Mouse (Mus musculus) hindlimb bud, embryonic 11.5 days (tissue): Measurements from ENCODE around the gene Pole.

Experiments used
- DNase-seq: peaks from one replicate; pipeline ENCODE4 v3.0.0-alpha.2; 2012; ENCODE audit warnings: low read depth, low spot score; ENCODE audit errors: extremely low spot score

Pole gene

DNA sequence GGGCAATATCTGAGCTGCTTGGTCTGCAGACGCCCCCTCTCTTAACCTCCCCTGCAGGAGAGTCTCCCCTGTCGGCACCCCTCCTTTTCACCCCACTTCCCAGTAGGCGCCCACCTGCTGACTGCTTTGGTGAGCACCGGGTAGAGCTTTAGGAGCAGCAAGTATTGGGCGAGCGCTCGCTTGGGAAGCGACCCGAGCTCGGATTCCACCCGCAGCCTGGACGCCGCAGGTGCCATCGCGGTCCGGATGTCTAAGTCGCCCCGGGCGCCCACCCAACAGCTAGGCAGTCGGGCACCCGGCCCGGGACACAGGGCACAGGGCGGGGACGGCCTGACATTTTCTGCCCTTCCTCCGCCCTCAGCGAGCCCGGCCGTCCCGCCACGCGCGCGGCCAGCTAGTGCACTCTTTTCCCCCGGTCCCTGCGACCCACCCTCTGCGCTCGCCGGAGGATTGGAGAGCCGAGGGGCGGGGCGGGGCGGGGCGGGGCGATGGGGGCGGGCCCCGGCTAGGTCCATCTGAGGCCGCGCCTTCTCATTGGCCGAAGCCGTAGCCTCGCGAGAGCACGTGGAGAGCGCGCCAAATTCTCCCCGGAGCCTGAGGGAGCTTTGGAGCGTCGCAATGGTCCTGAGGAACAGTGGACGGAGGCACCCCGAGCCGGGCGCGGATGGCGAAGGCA lies at the start of gene Pole, which contains the start of gene Pxmp2:
Gene Pole (plus strand): TSS at position 537 of the 676 bp plus-strand sequence.
Gene Pxmp2 (minus strand): TSS at position 417 of the 676 bp plus-strand sequence.
- DNase-seq: peak; percentile 73

DNA sequence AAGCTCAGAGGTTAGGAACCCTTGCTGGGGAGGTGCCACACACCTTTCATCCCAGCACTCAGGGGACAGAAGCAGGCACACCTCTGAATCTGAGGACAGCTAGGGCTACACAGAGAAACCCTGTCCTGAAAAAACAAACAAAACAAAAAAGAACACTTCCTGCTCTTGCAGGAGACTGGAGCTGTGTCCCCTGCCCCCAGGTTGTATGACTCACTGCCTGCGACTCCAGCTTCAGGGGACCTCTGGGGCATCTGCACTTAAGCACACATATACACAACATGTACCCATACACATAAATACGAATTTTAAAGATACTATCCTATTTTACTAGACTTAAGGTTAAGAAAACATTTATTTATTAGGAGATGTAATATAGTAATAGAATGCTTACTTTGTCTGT lies 42.0 kb upstream of the Pole start:
- no peak for DNase-seq

DNA sequence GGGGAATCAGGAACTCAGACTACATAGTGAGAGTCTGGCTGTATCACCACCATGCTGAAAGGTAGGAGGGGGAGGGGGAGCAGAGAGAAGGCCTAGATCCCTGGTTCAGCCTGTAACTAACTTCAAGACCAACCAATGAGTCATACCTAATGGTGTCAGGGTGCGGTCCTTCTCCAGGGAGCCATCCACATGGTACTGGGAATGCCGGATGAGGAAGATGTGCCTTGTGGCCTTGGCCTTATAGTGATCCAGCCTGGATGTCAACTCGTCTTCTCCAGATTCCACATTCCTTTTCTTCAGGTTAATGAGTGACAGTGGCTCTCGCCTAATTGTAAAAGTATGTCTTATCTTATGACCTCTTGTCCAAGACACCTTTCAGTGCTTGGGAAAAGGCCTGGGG lies 19.2 kb upstream of the Pole start:
- DNase-seq: no peak

DNA sequence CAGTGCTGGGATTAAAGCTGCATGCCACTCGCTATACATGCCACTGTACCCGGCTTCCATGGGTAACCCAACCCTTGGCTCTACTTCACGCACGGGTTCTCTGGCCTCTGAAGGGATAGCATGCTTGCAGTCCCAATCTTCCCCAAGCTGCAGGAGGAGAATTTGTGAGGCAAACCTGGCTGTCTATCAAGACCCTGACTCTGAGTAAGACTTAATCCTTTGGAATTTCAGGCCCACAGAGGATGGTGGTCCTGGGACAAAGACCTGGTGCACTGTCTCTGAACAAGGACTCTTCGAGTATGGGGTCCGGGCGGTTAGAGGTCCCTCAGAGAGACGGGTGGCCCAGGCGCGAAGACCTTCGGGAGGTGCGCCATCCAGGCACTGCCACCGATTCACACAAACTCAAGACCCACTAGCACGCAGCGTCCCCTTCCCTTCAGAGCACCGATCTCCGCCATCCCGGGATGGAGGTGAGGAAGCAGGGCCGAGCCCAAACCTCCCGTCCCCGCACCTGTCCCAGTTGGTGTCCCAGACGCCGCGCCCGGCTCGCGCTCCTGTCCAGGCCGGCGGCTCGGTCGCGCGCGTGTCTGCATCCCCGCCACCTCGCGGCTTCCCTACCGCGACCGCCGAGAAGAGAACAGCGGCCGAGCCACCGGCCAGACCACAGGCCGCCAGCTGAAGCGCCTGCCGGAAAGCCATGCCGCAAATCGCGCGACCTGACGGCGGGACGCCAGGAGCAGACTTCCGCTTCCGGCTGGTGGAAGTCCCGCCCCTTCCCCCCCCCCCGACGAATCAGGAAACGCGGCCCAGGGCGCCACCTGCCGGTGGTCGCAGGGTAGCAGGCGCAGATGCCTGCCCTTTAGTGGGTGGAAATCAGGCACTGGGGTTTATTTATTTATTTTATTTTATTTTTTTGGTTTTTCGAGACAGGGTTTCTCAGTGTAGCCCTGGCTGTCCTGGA lies 16.7 kb upstream of the Pole start, which contains the start of gene Pgam5:
Gene Pgam5 (minus strand): TSS at position 773 of the 961 bp plus-strand sequence.
- peak; percentile 63 for DNase-seq

DNA sequence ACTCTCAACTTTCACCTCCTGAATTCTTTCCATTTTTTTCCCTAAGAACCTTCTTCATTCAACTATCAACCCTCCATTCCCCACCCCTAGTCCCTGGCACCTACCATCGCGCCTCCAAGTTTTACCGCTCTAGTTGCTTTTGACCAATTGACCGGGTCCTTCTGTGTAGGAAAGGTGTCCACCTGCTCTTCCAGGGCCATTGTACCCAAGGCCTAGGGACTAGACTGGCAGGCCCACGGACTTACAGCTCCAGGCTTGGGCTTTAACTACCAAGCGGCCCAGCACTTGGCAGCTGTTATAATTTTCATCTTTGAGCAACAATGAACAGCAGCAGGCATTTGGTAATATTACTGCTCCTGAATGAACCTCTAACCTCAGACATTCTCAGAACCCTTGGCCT lies 15.9 kb upstream of the Pole start:
- no peak for DNase-seq

DNA sequence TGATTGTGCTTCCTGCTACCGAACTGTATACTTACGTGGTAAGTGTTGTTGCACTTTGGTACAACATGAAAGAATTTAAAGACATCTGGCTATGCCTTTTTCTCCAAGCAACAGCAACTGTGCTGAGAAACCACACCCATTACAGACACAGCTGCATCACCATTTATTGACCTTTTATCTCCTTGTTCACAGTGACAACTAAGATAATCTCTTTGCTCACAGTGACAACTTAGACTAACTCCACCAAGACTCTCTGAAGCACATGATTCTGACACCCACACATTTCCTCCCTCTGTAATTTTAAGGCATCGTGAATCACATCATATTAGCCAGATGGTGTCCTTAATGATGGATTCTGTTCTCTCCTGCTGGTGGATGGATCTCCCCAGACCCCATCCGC lies 12.0 kb upstream of the Pole start:
- no peak for DNase-seq

DNA sequence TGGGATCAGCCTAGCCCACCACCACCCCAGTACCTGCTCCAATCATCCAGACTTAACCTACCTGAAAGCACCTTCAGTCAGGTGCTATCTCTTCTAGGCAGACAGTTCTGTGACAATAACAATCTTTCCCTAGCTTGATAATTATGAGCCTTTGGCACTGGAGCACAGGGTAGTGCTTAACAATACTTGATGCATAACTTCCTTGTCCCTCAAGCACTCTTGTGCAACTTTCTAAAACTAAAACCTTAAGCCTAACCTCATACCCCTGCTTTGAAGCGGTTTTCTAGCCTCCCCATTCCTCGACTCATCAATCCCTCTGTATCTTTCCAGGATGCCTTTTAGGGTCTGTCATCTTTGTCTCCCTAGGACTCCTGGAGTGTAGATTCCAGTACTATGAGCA lies 11.3 kb upstream of the Pole start:
- no peak for DNase-seq

DNA sequence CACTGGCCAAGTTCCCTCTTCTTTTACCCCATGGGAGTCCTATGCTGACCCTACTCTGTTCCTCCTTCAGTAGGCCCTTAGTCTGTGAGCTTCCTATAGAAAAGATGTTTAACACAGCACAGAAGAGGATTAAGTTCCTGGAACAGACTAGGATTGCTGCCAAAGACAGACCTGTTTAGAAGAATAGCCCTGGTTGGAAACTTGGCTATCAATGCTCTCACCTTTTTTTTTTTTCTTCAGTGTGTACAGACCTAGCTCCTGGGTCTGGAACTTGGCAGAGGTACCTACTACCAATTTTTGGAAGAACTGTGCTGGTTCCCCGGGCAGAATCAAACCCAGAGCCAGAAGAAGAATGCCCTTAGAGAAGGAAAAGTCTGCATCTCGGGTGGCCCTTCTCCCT lies 9.7 kb upstream of the Pole start:
- DNase-seq: no peak

DNA sequence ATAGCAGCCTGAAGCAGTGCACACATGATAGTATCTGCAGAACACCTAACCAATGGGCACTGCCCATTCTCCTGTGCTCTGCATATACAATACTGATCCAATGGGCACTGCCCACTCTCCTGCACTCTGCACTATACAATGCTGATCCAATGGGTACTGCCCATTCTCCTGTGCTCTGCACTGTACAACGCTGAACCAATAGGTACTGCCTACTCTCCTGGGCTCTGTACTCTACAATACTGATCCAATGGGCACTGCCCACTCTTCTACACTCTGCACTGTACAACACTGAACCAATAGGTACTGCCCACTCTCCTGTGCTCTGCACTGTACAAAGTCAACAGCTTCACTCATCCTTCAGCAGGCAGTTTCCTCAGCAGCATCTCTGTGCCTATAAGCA lies 9.2 kb upstream of the Pole start:
- DNase-seq: no peak

DNA sequence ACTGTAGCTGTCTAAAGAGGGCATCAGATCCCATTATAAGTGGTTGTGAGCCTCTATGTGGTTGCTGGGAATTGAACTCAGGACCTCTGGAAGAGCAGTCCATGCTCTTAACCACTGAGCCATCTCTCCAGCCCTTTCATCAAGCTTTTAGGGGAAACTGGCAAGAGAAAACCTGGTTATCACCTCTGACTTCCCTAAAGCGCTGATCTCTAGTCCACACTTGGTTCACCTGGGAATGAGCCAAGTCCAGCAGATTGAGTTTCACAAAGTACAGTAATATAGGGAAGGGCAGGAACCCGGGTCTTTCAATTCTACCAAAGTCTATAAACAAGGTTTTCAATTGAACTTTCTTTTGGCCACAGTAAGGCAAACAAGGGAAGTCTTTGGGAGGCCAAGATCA lies 4.1 kb upstream of the Pole start:
- DNase-seq: no peak

DNA sequence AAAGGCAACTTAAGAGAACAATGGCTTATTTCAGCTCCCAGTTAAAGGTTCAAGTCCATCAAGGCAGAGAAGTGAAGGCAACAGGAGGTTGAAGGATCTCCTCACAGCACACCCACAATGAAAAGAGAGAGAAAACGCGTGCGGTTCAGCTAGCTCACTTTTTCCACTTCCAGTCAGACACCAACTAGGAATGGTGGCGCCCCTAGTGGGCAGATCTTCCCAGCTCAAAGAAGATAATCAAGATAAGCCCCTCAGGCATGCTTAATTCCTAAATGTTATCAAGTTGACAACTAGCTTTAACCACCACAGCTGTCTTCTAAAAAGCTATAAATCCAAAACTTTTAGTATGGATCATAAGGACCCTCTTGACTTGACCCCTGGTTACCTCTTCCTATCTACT lies 1.6 kb upstream of the Pole start:
- no peak for DNase-seq

DNA sequence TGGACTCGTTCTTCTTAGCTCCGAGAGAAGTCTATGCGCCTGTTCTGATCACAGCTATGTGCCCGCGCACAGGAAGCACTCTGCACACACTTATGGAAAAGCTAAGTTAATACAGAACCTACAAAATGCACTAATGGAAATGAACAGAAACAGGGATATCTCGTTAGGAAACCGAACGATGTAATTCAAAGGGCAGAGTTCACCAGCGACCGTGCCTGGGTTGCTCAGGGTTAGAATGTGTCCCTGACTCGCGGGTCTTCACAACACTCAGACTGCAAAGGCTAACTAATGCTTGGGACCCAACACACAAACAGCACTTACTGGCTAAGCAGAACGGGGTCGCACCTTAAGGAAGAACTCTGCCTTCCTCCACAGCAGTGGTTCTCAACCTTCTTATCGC lies 950 bp upstream of the Pole start:
- DNase-seq: no peak

DNA sequence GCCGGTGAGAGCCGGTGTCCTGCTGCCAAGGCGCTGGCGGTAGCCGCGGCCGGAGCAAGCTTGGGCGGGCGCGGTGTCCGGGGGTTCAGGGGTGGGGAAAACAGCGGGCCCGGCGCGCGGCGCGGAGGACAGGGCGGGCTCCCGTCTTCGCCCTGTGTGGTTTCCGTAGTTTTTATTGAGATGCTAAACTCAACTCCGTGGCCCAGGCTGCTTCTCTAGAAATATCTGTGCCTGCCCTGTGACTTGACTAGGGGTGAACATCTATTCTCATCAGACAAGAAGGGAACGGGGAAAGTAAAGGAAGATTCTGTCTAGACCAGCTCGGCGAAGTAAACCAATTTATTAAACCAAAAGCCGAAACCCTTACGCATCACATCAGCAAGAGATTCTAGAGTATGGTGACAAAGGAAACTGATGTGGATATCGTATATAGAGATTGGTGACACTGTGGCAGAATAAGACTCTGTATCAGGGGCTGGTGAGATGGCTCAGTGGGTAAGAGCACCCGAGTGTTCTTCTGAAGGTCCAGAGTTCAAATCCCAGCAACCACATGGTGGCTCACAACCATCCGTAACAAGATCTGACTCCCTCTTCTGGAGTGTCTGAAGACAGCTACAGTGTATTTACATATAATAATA lies 459 bp downstream of the Pole start:
- no peak for DNase-seq

DNA sequence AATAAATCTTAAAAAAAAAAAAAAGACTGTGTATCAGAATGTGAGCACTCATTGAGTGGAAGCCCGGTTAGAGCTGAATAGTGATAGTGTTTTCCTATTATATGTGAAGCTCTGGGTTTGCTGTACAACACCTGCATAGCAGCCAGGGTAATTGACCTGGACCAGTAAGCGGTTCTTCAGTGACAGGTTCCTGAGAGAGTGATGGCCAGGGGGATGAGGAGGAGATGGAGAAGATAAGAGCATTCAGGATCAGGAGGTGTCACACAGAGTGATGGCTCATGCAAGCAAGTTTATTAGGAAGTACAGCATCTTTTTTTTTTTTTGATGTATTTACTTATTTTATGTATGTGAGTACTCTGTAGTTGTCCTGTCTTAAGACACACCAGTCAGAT lies 974 bp downstream of the Pole start:
- DNase-seq: no peak

DNA sequence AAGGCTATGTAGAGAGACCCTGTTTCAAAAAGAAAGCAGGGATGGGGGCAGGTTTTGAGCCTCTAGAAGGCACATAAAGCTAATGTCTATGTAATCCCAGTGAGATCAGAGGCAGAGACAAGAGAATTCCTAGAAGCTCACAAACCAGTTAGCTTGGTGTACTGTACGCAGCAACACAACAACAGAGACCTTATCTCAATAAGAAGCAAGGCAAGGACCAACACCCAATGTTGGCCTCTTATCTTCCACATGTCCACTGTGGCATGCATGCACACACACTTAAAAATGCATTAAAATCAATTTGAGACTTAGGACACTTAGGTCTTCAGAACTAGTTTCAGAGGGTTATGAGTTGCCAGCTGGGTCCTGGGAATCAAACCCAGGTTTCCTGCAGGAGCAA lies 5.5 kb downstream of the Pole start:
- no peak for DNase-seq

DNA sequence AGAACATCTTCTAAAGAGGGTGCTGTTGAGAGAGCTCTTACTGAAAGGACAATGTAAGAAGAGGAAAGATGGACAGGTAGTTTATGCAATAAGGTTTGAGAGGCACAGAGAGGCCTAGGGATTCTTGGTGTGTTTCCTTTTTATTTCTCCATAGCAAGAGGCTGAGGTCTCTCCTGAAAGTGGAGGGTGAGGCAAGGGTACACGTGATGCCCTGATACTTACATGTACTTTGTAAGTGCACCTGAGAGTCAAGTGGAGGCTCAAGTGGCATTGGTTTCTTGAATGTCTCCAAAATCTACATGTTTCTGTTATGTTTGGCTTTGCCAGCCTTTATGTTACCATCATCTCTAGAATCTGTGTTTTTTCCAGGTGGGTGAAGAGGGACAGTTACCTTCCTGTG lies 10.5 kb downstream of the Pole start:
- no peak for DNase-seq

DNA sequence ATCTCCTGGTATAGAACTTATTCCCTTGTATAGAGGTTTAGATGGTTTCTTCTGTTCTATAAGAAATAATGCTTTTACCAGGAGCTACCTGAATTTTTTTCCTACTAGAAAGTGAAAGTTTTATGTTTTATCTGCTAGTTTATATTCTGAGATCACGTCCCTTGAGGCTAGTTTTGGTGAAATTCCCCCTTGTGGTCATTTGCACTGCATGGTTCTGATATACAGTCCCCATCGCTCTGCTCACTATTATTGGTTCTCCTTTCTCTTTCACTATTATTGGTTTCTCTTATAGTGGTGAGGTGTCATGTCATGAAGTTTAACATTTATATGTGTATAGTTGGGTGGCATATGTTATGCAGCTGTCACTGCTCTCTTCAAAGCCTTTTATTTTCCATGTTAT lies 14.5 kb downstream of the Pole start:
- DNase-seq: no peak

DNA sequence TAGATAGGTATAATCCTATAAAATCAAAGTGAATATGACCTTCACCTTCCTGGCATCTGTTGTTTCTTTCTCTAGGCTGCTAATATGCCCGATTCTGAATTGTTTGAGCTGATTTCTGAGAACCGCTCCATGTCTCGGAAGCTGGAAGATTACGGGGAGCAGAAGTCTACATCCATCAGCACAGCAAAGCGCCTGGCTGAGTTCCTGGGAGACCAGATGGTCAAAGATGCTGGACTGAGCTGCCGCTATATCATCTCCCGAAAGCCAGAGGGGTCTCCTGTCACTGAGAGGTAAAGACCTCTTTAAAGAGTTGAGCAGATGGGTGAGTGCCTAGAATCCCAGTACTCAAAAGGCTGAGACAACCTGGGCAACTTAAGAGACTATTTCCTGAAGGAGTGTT lies 22.8 kb downstream of the Pole start:
- no peak for DNase-seq

DNA sequence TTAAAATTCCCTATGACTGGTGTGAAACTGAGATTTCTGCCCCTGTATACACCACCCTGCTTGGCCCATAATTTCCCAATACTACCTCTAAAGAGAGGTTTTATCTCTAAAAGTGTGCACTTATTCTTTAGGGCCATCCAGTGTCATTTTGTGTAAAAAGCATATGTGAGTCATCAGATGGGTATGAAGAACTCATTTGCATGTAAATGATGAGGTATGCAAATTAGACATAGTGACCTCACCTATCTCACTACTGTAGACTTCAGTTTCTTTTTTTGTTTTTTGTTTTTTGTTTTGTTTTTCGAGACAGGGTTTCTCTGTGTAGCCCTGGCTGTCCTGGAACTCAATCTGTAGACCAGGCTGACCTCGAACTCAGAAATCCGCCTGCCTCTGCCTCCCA lies 27.0 kb downstream of the Pole start:
- no peak for DNase-seq

DNA sequence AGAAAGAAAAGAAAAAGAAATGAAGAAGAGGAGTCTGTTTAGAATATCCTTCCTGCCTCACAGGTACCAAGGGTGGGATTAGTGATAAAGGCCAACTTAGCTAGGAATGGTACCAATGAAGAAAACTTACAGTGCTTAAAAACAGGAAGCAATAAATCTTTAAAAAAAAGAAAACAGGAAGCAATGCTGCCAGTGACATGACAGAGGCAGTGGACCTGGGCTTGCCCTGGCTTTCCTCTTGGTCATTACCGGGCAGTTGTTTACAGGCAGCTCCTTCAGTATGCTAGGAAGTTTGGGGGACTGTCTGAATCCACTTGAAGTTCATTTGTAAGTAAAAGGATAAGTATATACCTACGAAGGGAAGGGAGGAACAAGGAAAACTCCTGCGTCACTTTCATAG lies 44.4 kb downstream of the Pole start:
- no peak for DNase-seq

DNA sequence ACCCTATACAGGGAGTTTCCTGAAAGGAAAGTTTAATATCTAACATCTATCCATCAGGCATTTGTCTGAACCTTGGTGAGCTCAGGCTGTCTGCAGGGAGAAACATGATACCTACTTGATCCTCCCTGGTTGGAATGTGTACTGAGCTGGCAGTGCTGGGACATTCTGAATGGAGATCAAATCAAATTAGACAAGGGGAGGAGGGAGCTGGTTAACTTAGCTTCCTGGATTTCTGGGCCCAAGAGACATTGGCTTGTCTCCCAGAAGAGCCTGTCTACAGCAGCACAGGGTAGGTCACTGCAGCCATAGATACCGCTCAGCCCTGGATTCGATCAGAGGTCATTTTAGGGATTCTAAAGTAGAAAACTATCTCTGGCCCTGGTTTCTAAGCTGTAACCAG lies 52.7 kb downstream of the Pole start:
- no peak for DNase-seq
